Mouse (Mus musculus): ENCODE results near the gene Arhgef19. TPM values are rescaled to one million over a fixed set of nuclear protein-coding genes. Genes with fewer than 3 reads are reported as not detected.

Gene Arhgef19
- total RNA-seq, 4 experiments from 2014 or later, result 17.8 to 23.3 (median 21.1) TPM

- DNase-seq (ENCODE audit: low spot score in 2 of 2), result no peak
Measured at GRCm38 (mm10) chr4:141283176-141283878, 44.0 kb downstream of the Arhgef19 start.

GRCm38 (mm10) chr4:141283879-141284411 lies 44.6 kb downstream of the Arhgef19 start:
- DNase-seq (ENCODE audit: low spot score in 2 of 2), result no peak

- DNase-seq (ENCODE audit: low spot score in 2 of 2), result no peak
Measured at GRCm38 (mm10) chr4:141284486-141284885, 45.2 kb downstream of the Arhgef19 start.

- DNase-seq (ENCODE audit: low spot score in 2 of 2), result no peak
Measured at GRCm38 (mm10) chr4:141285128-141285527, 45.8 kb downstream of the Arhgef19 start.

- no peak for DNase-seq (ENCODE audit: low spot score in 2 of 2)
Measured at GRCm38 (mm10) chr4:141286860-141287517, 47.7 kb downstream of the Arhgef19 start.

- DNase-seq (ENCODE audit: low spot score in 2 of 2), result no peak
Measured at GRCm38 (mm10) chr4:141287518-141288004, 48.3 kb downstream of the Arhgef19 start.

GRCm38 (mm10) chr4:141288152-141288551 lies 48.9 kb downstream of the Arhgef19 start:
- DNase-seq (ENCODE audit: low spot score in 2 of 2), result no peak

- DNase-seq (ENCODE audit: low spot score in 2 of 2), result no peak
Measured at GRCm38 (mm10) chr4:141291571-141292375, 52.5 kb downstream of the Arhgef19 start.

GRCm38 (mm10) chr4:141295774-141296186 lies 56.5 kb downstream of the Arhgef19 start:
- DNase-seq (ENCODE audit: low spot score in 2 of 2), result no peak

GRCm38 (mm10) chr4:141297934-141298333 lies 58.6 kb downstream of the Arhgef19 start:
- DNase-seq (ENCODE audit: low spot score in 2 of 2), result no peak

- DNase-seq (ENCODE audit: low spot score in 2 of 2), result no peak
Measured at GRCm38 (mm10) chr4:141299356-141299755, 60.1 kb downstream of the Arhgef19 start.

GRCm38 (mm10) chr4:141300196-141300595 lies 60.9 kb downstream of the Arhgef19 start:
- DNase-seq (ENCODE audit: low spot score in 2 of 2), result no peak

- peak; percentile 40 to 55 for DNase-seq (ENCODE audit: low spot score in 2 of 2)
Measured at GRCm38 (mm10) chr4:141301116-141301553, 61.8 kb downstream of the Arhgef19 start, which contains the start of gene Epha2. Gene Epha2, plus strand, starts transcription at chr4:141301240.

GRCm38 (mm10) chr4:141301591-141302427 lies 62.5 kb downstream of the Arhgef19 start:
- DNase-seq (ENCODE audit: low spot score in 2 of 2), result no peak

GRCm38 (mm10) chr4:141302428-141303401 lies 63.4 kb downstream of the Arhgef19 start:
- DNase-seq (ENCODE audit: low spot score in 2 of 2), result no peak

- DNase-seq (ENCODE audit: low spot score in 2 of 2), result no peak
Measured at GRCm38 (mm10) chr4:141303402-141304222, 64.3 kb downstream of the Arhgef19 start.

GRCm38 (mm10) chr4:141304223-141304611 lies 64.9 kb downstream of the Arhgef19 start:
- DNase-seq (ENCODE audit: low spot score in 2 of 2), result no peak

GRCm38 (mm10) chr4:141306057-141306456 lies 66.8 kb downstream of the Arhgef19 start:
- DNase-seq (ENCODE audit: low spot score in 2 of 2), result no peak
